Mouse (Mus musculus) hindbrain, postnatal 0 days (tissue): Measurements from ENCODE around the gene Mb. TPM values are rescaled to one million over a fixed set of nuclear protein-coding genes. Genes with fewer than 3 reads are reported as not detected.

Source experiments
- ATAC-seq: fragments of 200-750 bp; cut with Nextera tagmentation; 2 replicates; pipeline ENCODE4 v1.8.0; 2017; ENCODE audit warnings: mild to moderate bottlenecking, moderate TSS enrichment, moderate library complexity
- DNase-seq: peaks from one replicate; pipeline ENCODE4 v3.0.0-alpha.2; 2015; ENCODE audit warnings: low spot score
- H3K27ac ChIP-seq: fragments of 300-500 bp; sonication (generic); 2 replicates; pipeline ENCODE4 v1.5.1; 2014; ENCODE audit warnings: mild to moderate bottlenecking
- H3K27me3 ChIP-seq: fragments of 300-500 bp; sonication (generic); 2 replicates; pipeline ENCODE4 v1.6.1; 2014; ENCODE audit warnings: low read length, mixed read lengths; ENCODE audit not compliant: insufficient read depth
- H3K36me3 ChIP-seq: fragments of 300-500 bp; sonication (generic); 2 replicates; pipeline ENCODE4 v1.6.1; 2014; ENCODE audit warnings: low read length, mixed read lengths; ENCODE audit not compliant: insufficient read depth
- H3K4me1 ChIP-seq: fragments of 300-500 bp; sonication (generic); 2 replicates; pipeline ENCODE4 v1.6.1; 2014; ENCODE audit warnings: antibody characterized with exemption, low read length, mixed read lengths; ENCODE audit not compliant: insufficient read depth
- H3K4me2 ChIP-seq: fragments of 300-500 bp; sonication (generic); 2 replicates; pipeline ENCODE4 v1.6.1; 2014; ENCODE audit warnings: low read depth, mild to moderate bottlenecking, low read length, moderate library complexity, mixed read lengths
- H3K4me3 ChIP-seq: fragments of 300-500 bp; sonication (generic); 2 replicates; pipeline ENCODE4 v1.5.1; 2014; ENCODE audit warnings: low read length
- H3K9ac ChIP-seq: fragments of 300-500 bp; sonication (generic); replicated peaks from 2 replicates; pipeline ENCODE4 v1.6.1; 2014; ENCODE audit warnings: mild to moderate bottlenecking, low read length, moderate library complexity, mixed read lengths
- H3K9me3 ChIP-seq: fragments of 300-500 bp; sonication (generic); 2 replicates; pipeline ENCODE4 v1.6.1; 2016; ENCODE audit warnings: low read length, mixed read lengths
- CTCF ChIP-seq: IDR thresholded peaks from 2 replicates; pipeline ENCODE4 v1.5.1; 2016; ENCODE audit warnings: antibody characterized with exemption, control low read depth, low read depth
- WGBS: fragments of 180-500 bp; shearing (Covaris S2); extraction: QIAGEN DNeasy Blood & Tissue Kit; methylation state at CpG from one replicate; pipeline ENCODE4 v1.1.7; 2014; 5-methylcytosine and 5-hydroxymethylcytosine counted together
- polyA plus RNA-seq: library from polyadenylated mRNA; unstranded; fragments of >200 nt; fragmentation: Nextera tagmentation; extraction: Ambion mirVana; gene quantifications from 2 replicates; pipeline ENCODE4 v1.2.1, GENCODE M21; 2015
- total RNA-seq: library from RNA; depleted of rRNA; stranded (reverse); fragments of >200 nt; gene quantifications from 2 replicates; pipeline ENCODE4 v1.2.3, GENCODE M21; 2014

Mb gene
- total and polyA plus RNA-seq, 2 experiments from 2014 or later, result 0.20 TPM; not detected in 1

DNA sequence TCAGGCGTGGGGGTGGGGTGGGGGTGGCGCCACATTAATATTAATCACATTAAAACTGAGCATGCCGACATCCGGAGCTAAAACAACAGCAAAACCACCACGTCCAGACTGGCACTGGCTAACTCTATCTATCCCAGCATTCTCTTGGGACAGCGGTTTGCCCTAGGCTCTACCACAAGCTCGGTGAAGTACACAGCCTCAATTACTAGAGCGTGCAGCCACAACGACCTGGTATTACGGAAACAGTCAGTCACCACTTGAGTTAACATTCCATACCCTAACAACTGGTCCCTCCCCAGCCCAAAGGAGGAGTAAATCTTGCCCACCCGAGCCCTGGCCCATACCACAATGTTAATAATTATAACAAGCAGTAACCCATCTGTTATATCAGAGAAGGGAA lies 38.8 kb upstream of the Mb start:
- Histone ChIP-seq H3K4me1 (no peaks in the 10 kb centered on the region), H3K4me3 (no peak overlapping the region), H3K27me3 (no peaks in the 10 kb centered on the region), H3K9ac (no peak overlapping the region), H3K4me2 (no peak overlapping the region), H3K9me3 (no peaks in the 10 kb centered on the region), H3K36me3 (peaks cover 30% of the 10 kb centered on the region), H3K27ac (no peak overlapping the region)
- WGBS, result 56% methylated on average over 11 of the region's 11 CpGs
- no peak for TF ChIP-seq CTCF
- DNase-seq (no peak), ATAC-seq (no peak)

DNA sequence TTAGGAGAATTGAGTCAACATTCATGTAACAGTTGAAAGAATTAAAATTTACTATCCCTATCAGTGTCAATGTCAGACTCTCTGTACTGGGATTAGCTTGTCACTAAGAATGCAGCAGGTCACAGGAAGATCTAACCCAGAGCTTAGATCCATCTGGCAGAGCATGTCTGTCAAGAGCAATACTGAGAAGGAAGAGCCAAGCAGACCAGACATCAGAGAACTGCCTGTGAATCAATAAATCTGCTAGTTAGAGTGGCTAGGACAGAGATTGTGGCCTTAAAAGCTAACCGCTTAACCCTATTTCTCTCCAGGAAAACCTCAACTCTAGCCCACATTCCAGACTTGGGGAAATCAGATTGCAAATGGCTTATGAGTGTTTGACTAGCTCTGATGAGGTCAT lies 36.0 kb upstream of the Mb start:
- WGBS, result 97% methylated on average over 1 of the region's 1 CpGs
- H3K4me2 ChIP-seq, result no peak overlapping the region
- H3K4me1 ChIP-seq, result no peaks in the 10 kb centered on the region
- DNase-seq (no peak), ATAC-seq (no peak)
- H3K27me3 ChIP-seq, result no peaks in the 10 kb centered on the region
- no peak for TF ChIP-seq CTCF
- no peak overlapping the region for H3K9ac ChIP-seq
- H3K36me3 ChIP-seq, result peaks cover 36% of the 10 kb centered on the region
- no peaks in the 10 kb centered on the region for H3K9me3 ChIP-seq
- no peak overlapping the region for H3K4me3 ChIP-seq
- H3K27ac ChIP-seq, result no peak overlapping the region

DNA sequence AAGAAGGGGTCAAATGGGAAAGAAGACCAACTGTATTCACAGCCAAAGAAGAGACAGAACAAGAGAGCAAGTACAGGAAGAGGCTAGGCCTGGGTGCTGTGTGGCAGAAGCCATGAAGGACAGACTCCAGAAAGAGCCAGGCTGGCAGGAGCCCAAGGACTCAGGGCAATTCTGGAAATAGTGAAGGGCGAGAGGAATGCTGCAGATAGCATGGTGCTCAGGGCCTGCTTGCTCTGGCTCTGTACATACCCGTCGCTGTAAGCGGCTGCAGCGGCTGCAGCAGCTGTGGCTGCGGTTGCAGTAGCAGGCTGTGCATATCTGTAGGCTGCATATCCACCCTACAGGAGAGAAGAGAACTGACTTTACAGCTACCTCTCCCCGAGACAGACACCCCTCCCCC lies 35.3 kb upstream of the Mb start:
- Histone ChIP-seq H3K36me3 (peaks cover 31% of the 10 kb centered on the region; the same call in 1 of the 2 replicates), H3K27me3 (no peaks in the 10 kb centered on the region), H3K9ac (no peak overlapping the region), H3K4me1 (no peaks in the 10 kb centered on the region), H3K4me2 (no peak overlapping the region), H3K4me3 (no peak overlapping the region), H3K9me3 (no peaks in the 10 kb centered on the region), H3K27ac (no peak overlapping the region)
- no peak for TF ChIP-seq CTCF
- ATAC-seq (no peak), DNase-seq (no peak)
- 81% methylated on average over 7 of the region's 7 CpGs for WGBS

DNA sequence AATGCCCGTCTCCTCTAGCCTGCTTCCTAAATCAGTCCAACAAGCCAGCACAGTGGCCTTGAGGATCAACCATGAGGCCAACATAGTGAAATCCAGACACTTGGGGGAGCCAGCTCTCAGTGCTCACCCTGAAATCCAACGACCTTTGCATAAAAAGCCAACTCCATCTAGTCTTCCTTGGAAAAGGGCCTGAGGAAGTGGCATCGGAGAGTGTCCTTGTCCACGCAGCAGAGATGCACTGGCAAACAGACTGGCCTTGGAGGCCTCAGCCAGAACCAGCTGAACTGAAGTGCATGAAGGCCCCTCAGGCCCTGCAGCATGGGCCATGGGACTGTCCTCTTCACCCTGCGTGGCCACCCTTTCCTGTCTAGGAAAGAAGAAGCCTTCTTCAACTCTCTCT lies 31.0 kb upstream of the Mb start:
- peak; percentile 5; the same call in 1 of the 2 replicates for TF ChIP-seq CTCF
- peaks cover 37% of the 10 kb centered on the region for H3K36me3 ChIP-seq

DNA sequence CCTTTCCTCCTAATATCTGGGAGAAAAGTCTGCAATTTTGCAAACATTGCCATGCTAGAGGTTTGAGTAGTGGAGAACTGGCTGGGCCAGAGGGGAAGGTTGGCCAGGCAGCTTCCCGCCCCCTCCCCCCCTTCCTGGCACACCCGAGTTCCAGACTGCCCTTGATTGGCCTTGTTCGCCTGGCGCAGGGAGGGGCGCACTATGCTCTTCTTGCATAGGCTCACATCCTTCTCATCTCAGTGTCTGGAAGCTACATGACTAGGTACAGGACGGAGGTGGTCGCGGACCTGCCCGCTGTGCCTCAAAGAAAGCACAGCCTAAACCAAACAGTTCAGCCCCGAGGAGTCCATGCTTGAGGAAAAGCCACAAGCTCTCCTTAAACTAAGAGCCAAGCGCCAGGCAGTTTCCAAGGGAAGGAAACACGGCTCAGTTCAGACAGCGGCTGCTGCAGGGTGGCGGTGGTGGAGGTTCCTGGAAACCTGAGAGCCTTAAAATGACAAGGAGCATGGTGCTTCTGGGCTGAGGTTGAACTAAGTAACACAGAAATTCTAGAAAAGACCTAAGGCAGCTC lies 30.3 kb upstream of the Mb start:
- H3K4me3 ChIP-seq, result no peak overlapping the region
- TF ChIP-seq CTCF, result no peak
- no peaks in the 10 kb centered on the region for H3K9me3 ChIP-seq
- no peaks in the 10 kb centered on the region for H3K27me3 ChIP-seq
- H3K9ac ChIP-seq, result no peak overlapping the region
- no peak overlapping the region for H3K4me2 ChIP-seq
- 71% methylated on average over 14 of the region's 14 CpGs for WGBS
- ATAC-seq (no peak), DNase-seq (no peak)
- H3K4me1 ChIP-seq, result no peaks in the 10 kb centered on the region
- H3K27ac ChIP-seq, result peak overlapping the region; percentile 32; the same call in 1 of the 2 replicates
- peaks cover 39% of the 10 kb centered on the region for H3K36me3 ChIP-seq

More for the DNA sequence above, 31.0 kb upstream of the Mb start:
- H3K4me3 ChIP-seq, result no peak overlapping the region
- ATAC-seq, result no peak
- WGBS, result 84% methylated on average over 5 of the region's 5 CpGs
- H3K27ac ChIP-seq, result peak overlapping the region; percentile 32; the same call in 1 of the 2 replicates
- no peaks in the 10 kb centered on the region for H3K4me1 ChIP-seq
- H3K27me3 ChIP-seq, result no peaks in the 10 kb centered on the region
- no peak for DNase-seq
- no peaks in the 10 kb centered on the region for H3K9me3 ChIP-seq
- H3K4me2 ChIP-seq, result no peak overlapping the region
- H3K9ac ChIP-seq, result no peak overlapping the region

DNA sequence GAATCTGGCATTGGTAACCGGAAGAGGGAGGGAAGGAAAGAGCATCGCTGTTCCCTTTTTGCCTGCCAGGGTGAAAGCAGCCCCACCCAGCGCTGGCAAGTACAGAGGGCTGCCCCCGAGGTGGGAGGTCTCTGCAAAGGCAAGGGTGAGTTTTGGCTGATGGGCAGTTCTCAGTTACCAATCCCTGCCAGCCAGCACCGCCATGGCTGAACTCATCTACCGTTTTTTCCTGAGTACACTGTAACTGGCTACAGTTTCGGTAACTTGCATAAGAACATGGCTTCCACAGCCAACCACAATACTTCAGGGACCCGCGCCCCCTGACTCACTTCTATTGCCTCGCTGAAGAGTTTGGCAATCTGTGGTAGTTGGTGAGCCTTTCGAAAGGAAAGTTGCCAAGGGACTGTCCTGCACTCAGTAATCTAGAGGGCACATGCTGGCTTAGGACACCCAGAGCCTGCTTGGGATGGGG lies 29.5 kb upstream of the Mb start:
- no peaks in the 10 kb centered on the region for H3K9me3 ChIP-seq
- no peak overlapping the region for H3K4me2 ChIP-seq
- H3K4me1 ChIP-seq, result no peaks in the 10 kb centered on the region
- TF ChIP-seq CTCF, result no peak
- no peak overlapping the region for H3K4me3 ChIP-seq
- H3K36me3 ChIP-seq, result peaks cover 33% of the 10 kb centered on the region
- H3K27ac ChIP-seq, result peak overlapping the region; percentile 32; the same call in 1 of the 2 replicates
- WGBS, result 59% methylated on average over 11 of the region's 11 CpGs
- ATAC-seq (peak; percentile 67), DNase-seq (peak; percentile 46)
- no peak overlapping the region for H3K9ac ChIP-seq
- H3K27me3 ChIP-seq, result no peaks in the 10 kb centered on the region

DNA sequence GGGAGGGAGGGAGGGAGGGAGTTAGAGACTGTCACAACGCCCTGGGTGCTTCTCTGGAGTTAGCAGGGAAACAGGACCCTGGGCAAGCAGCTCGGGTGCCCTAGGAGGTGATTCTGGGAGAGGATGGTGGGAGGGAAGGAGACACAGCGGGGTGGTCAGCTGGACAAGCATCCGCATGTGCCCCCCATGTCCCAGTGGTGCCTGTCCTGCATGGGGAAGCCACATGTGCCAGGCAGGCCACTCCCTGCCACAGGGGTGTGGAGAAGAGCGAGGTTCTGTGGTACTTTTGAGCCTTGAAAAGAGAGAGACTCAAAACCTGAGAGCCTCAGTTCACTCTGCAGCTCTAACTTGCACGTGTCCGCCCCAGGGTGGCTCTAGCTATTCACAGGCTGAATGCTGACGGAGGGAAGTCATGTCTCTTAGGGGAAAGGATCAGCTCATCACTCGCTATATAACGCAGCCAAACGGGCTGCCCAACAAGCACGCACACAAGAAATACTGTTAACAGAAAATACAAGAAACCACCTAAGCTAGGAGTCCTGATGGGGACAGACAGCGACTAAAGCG lies 28.9 kb upstream of the Mb start:
- no peak for ATAC-seq
- H3K4me3 ChIP-seq, result no peak overlapping the region
- TF ChIP-seq CTCF, result no peak
- H3K4me2 ChIP-seq, result no peak overlapping the region
- WGBS, result 49% methylated on average over 14 of the region's 14 CpGs
- peaks cover 27% of the 10 kb centered on the region for H3K36me3 ChIP-seq
- no peaks in the 10 kb centered on the region for H3K27me3 ChIP-seq
- no peaks in the 10 kb centered on the region for H3K9me3 ChIP-seq
- no peak for DNase-seq
- no peak overlapping the region for H3K9ac ChIP-seq
- peak overlapping the region; percentile 32; the same call in 1 of the 2 replicates for H3K27ac ChIP-seq
- no peaks in the 10 kb centered on the region for H3K4me1 ChIP-seq
